Mouse (Mus musculus) frontal cortex, postnatal 36 days (tissue): ENCODE measurements around the gene Nlrp10.

Experiments
- DNase-seq, 2 experiments: peaks; one replicate each; pipeline ENCODE4 v3.0.0; 2022; ENCODE audit warnings: low spot score in 2 of 2

Nlrp10 gene

GRCm38 (mm10) chr7:108894320-108894719 is 35.7 kb downstream of the Nlrp10 start, which contains the start of gene Olfr519:
TSS of gene Olfr519 (minus strand) at chr7:108894420.
- no peak for DNase-seq

GRCm38 (mm10) chr7:108884906-108885305 is 45.1 kb downstream of the Nlrp10 start, which contains the start of gene Olfr518:
TSS of gene Olfr518 (minus strand) at chr7:108885006.
- DNase-seq = no peak

- no peak for DNase-seq
Measured at GRCm38 (mm10) chr7:108872279-108872678, 57.7 kb downstream of the Nlrp10 start, which contains the start of gene Olfr517. TSS of gene Olfr517 (minus strand) at chr7:108872379.
